Mouse (Mus musculus) embryonic facial prominence, embryonic 12.5 days (tissue): ENCODE results near the gene Mdga1. TPM values are rescaled to one million over a fixed set of nuclear protein-coding genes. Genes with fewer than 3 reads are reported as not detected.

Experiments used
- ATAC-seq: fragments of 200-750 bp; cut with Nextera tagmentation; 2 replicates; pipeline ENCODE4 v1.8.0; 2017; ENCODE audit not compliant: insufficient number of reproducible peaks, insufficient read depth, low FRiP score, low TSS enrichment
- H3K27ac ChIP-seq: fragments of 300-500 bp; sonication (generic); 2 replicates; pipeline ENCODE4 v1.5.1; 2016; ENCODE audit warnings: mild to moderate bottlenecking
- H3K27me3 ChIP-seq: fragments of 300-500 bp; sonication (generic); 2 replicates; pipeline ENCODE4 v1.6.1; 2016; ENCODE audit warnings: mild to moderate bottlenecking, moderate library complexity
- H3K36me3 ChIP-seq: fragments of 300-500 bp; sonication (generic); 2 replicates; pipeline ENCODE4 v1.6.1; 2016; ENCODE audit warnings: mild to moderate bottlenecking
- H3K4me1 ChIP-seq: fragments of 300-500 bp; sonication (generic); 2 replicates; pipeline ENCODE4 v1.6.1; 2016
- H3K4me2 ChIP-seq: fragments of 300-500 bp; sonication (generic); replicated peaks from 2 replicates; pipeline ENCODE4 v1.6.1; 2016; ENCODE audit warnings: mild to moderate bottlenecking, moderate library complexity
- H3K4me3 ChIP-seq: fragments of 300-500 bp; sonication (generic); 2 replicates; pipeline ENCODE4 v1.5.1; 2016; ENCODE audit warnings: mild to moderate bottlenecking
- H3K9ac ChIP-seq: fragments of 300-500 bp; sonication (generic); 2 replicates; pipeline ENCODE4 v1.6.1; 2016; ENCODE audit warnings: mild to moderate bottlenecking, moderate library complexity
- H3K9me3 ChIP-seq: fragments of 300-500 bp; sonication (generic); 2 replicates; pipeline ENCODE4 v1.6.1; 2016; ENCODE audit warnings: mild to moderate bottlenecking, moderate library complexity
- WGBS: fragments of 180-500 bp; shearing (Covaris S2); methylation state at CpG from one replicate; pipeline ENCODE4 v1.1.7; 2016; 5-methylcytosine and 5-hydroxymethylcytosine counted together
- polyA plus RNA-seq: library from polyadenylated mRNA; unstranded; fragments of >200 nt; fragmentation: Nextera tagmentation; extraction: Ambion mirVana; gene quantifications from 2 replicates; pipeline ENCODE4 v1.2.1, GENCODE M21; 2016

The Mdga1 gene
- polyA plus RNA-seq, 1 experiment from 2014 or later = 4.0 TPM

GRCm38 (mm10) chr17:29979841-29980240 is 10.0 kb upstream of the Mdga1 start:
- H3K4me2 ChIP-seq = no peak overlapping the region
- H3K27me3 ChIP-seq = no peaks in the 10 kb centered on the region
- H3K4me1 ChIP-seq = peaks cover 3% of the 10 kb centered on the region; the same call in 1 of the 2 replicates
- no peak overlapping the region for H3K27ac ChIP-seq
- no peak overlapping the region for H3K4me3 ChIP-seq
- no peak for ATAC-seq
- no peaks in the 10 kb centered on the region for H3K9me3 ChIP-seq
- H3K36me3 ChIP-seq = no peaks in the 10 kb centered on the region
- 71% methylated on average over 7 of the region's 7 CpGs for WGBS
- no peak overlapping the region for H3K9ac ChIP-seq

GRCm38 (mm10) chr17:29979020-29979419 is 9.1 kb upstream of the Mdga1 start:
- Histone ChIP-seq H3K4me1 (peaks cover 3% of the 10 kb centered on the region; the same call in 1 of the 2 replicates), H3K9ac (no peak overlapping the region; the same call in 1 of the 2 replicates), H3K9me3 (no peaks in the 10 kb centered on the region), H3K36me3 (no peaks in the 10 kb centered on the region), H3K4me2 (no peak overlapping the region), H3K27ac (no peak overlapping the region), H3K27me3 (no peaks in the 10 kb centered on the region), H3K4me3 (no peak overlapping the region)
- 60% methylated on average over 4 of the region's 4 CpGs for whole genome bisulfite sequencing
- ATAC-seq = no peak

- H3K27ac ChIP-seq = no peak overlapping the region
- no peak for ATAC-seq
- H3K9ac ChIP-seq = no peak overlapping the region
- H3K36me3 ChIP-seq = no peaks in the 10 kb centered on the region
- H3K4me2 ChIP-seq = no peak overlapping the region
- no peaks in the 10 kb centered on the region for H3K27me3 ChIP-seq
- 8% methylated on average over 8 of the region's 8 CpGs for WGBS
- no peaks in the 10 kb centered on the region for H3K9me3 ChIP-seq
- H3K4me1 ChIP-seq = peaks cover 11% of the 10 kb centered on the region; the same call in 1 of the 2 replicates
- H3K4me3 ChIP-seq = no peak overlapping the region
Measured at GRCm38 (mm10) chr17:29975731-29976130, 5.8 kb upstream of the Mdga1 start.

- Histone ChIP-seq H3K36me3 (no peaks in the 10 kb centered on the region), H3K9me3 (no peaks in the 10 kb centered on the region), H3K27me3 (no peaks in the 10 kb centered on the region), H3K27ac (no peak overlapping the region), H3K9ac (no peak overlapping the region), H3K4me3 (no peak overlapping the region), H3K4me2 (no peak overlapping the region), H3K4me1 (peaks cover 9% of the 10 kb centered on the region; the same call in 1 of the 2 replicates)
- 89% methylated on average over 7 of the region's 7 CpGs for WGBS
- ATAC-seq = no peak
Measured at GRCm38 (mm10) chr17:29973226-29973625, 3.3 kb upstream of the Mdga1 start.

GRCm38 (mm10) chr17:29971761-29972432 is 2.0 kb upstream of the Mdga1 start:
- Histone ChIP-seq H3K27ac (no peak overlapping the region), H3K27me3 (no peaks in the 10 kb centered on the region; the same call in 1 of the 2 replicates)

GRCm38 (mm10) chr17:29965506-29965905 is 4.4 kb downstream of the Mdga1 start:
- WGBS = 13% methylated on average over 5 of the region's 5 CpGs
- H3K9me3 ChIP-seq = no peaks in the 10 kb centered on the region
- H3K4me2 ChIP-seq = no peak overlapping the region
- H3K36me3 ChIP-seq = no peaks in the 10 kb centered on the region
- peaks cover 27% of the 10 kb centered on the region for H3K27me3 ChIP-seq
- ATAC-seq = no peak
- H3K4me1 ChIP-seq = peaks cover 27% of the 10 kb centered on the region
- H3K4me3 ChIP-seq = no peak overlapping the region
- H3K27ac ChIP-seq = no peak overlapping the region
- no peak overlapping the region for H3K9ac ChIP-seq

More at GRCm38 (mm10) chr17:29971761-29972432, 2.0 kb upstream of the Mdga1 start:
- Histone ChIP-seq H3K4me2 (no peak overlapping the region), H3K4me3 (no peak overlapping the region), H3K4me1 (peaks cover 9% of the 10 kb centered on the region; the same call in 1 of the 2 replicates), H3K9me3 (no peaks in the 10 kb centered on the region), H3K36me3 (no peaks in the 10 kb centered on the region), H3K9ac (no peak overlapping the region)
- WGBS = 32% methylated on average over 15 of the region's 15 CpGs
- no peak for ATAC-seq

GRCm38 (mm10) chr17:29963730-29964259 is 6.1 kb downstream of the Mdga1 start:
- Histone ChIP-seq H3K4me1 (peaks cover 27% of the 10 kb centered on the region), H3K27me3 (peaks cover 27% of the 10 kb centered on the region), H3K36me3 (no peaks in the 10 kb centered on the region), H3K4me3 (peak overlapping the region; percentile 18; the same call in 1 of the 2 replicates), H3K9me3 (0 out of 2 replicates have a peak, but pooled peaks cover 4% of the 10 kb centered on the region), H3K4me2 (peak overlapping the region; percentile 45), H3K9ac (0 out of 2 replicates have a peak overlapping the region, but pooled peaks have one; percentile 8), H3K27ac (no peak overlapping the region)
- peak; percentile 37; the same call in 1 of the 2 replicates for ATAC-seq
- WGBS = 3% methylated on average over 11 of the region's 11 CpGs

- Histone ChIP-seq H3K36me3 (no peaks in the 10 kb centered on the region), H3K4me1 (peaks cover 3% of the 10 kb centered on the region; the same call in 1 of the 2 replicates), H3K9me3 (peaks cover 10% of the 10 kb centered on the region; the same call in 1 of the 2 replicates), H3K27ac (no peak overlapping the region), H3K27me3 (no peaks in the 10 kb centered on the region), H3K4me2 (no peak overlapping the region), H3K9ac (no peak overlapping the region), H3K4me3 (no peak overlapping the region)
- no peak for ATAC-seq
- WGBS = 63% methylated on average over 8 of the region's 8 CpGs
Measured at GRCm38 (mm10) chr17:29955880-29956279, 14.0 kb downstream of the Mdga1 start.

GRCm38 (mm10) chr17:29954316-29954715 is 15.6 kb downstream of the Mdga1 start:
- Histone ChIP-seq H3K36me3 (no peaks in the 10 kb centered on the region), H3K27me3 (no peaks in the 10 kb centered on the region), H3K27ac (no peak overlapping the region), H3K4me3 (no peak overlapping the region), H3K9ac (no peak overlapping the region), H3K4me2 (no peak overlapping the region), H3K4me1 (peaks cover 7% of the 10 kb centered on the region; the same call in 1 of the 2 replicates), H3K9me3 (peaks cover 6% of the 10 kb centered on the region; the same call in 1 of the 2 replicates)
- WGBS = 90% methylated on average over 5 of the region's 5 CpGs
- no peak for ATAC-seq

- Histone ChIP-seq H3K27ac (no peak overlapping the region), H3K36me3 (no peaks in the 10 kb centered on the region), H3K4me3 (no peak overlapping the region), H3K27me3 (no peaks in the 10 kb centered on the region), H3K4me2 (no peak overlapping the region), H3K9me3 (no peaks in the 10 kb centered on the region), H3K4me1 (peaks cover 7% of the 10 kb centered on the region; the same call in 1 of the 2 replicates), H3K9ac (no peak overlapping the region)
- no peak for ATAC-seq
- 28% methylated on average over 6 of the region's 6 CpGs for WGBS
Measured at GRCm38 (mm10) chr17:29951100-29951499, 18.8 kb downstream of the Mdga1 start.

GRCm38 (mm10) chr17:29950574-29950973 is 19.3 kb downstream of the Mdga1 start:
- no peak overlapping the region for H3K4me3 ChIP-seq
- no peaks in the 10 kb centered on the region for H3K36me3 ChIP-seq
- peaks cover 7% of the 10 kb centered on the region; the same call in 1 of the 2 replicates for H3K4me1 ChIP-seq
- no peaks in the 10 kb centered on the region for H3K27me3 ChIP-seq
- no peak overlapping the region for H3K9ac ChIP-seq
- H3K27ac ChIP-seq = no peak overlapping the region
- no peak overlapping the region for H3K4me2 ChIP-seq
- ATAC-seq = no peak
- WGBS = 80% methylated on average over 8 of the region's 8 CpGs
- H3K9me3 ChIP-seq = no peaks in the 10 kb centered on the region

GRCm38 (mm10) chr17:29947271-29947714 is 22.6 kb downstream of the Mdga1 start:
- ATAC-seq = 0 out of 2 replicates have a peak, but pooled peaks have one; percentile 47
- H3K9me3 ChIP-seq = no peaks in the 10 kb centered on the region
- no peaks in the 10 kb centered on the region for H3K36me3 ChIP-seq
- H3K27me3 ChIP-seq = no peaks in the 10 kb centered on the region
- H3K9ac ChIP-seq = no peak overlapping the region
- no peak overlapping the region for H3K4me2 ChIP-seq
- H3K4me1 ChIP-seq = peaks cover 7% of the 10 kb centered on the region; the same call in 1 of the 2 replicates
- 49% methylated on average over 5 of the region's 5 CpGs for WGBS
- no peak overlapping the region for H3K4me3 ChIP-seq
- no peak overlapping the region for H3K27ac ChIP-seq
